Mouse (Mus musculus): ENCODE results near the gene Rac3.
"Not testable (repeated sequence)": the region's sequence is repeated elsewhere in the genome, so short reads cannot be mapped to it uniquely, and the experiment has no call there.

Rac3 gene

GRCm38 (mm10) chr11:120721124-120722066 is at the start of gene Rac3:
Gene Rac3 (plus strand): TSS chr11:120721470.
- DNase-seq (ENCODE audit: low read depth), result no peak

- DNase-seq (ENCODE audit: low read depth), result peak; percentile 85
Observed at GRCm38 (mm10) chr11:120672687-120673593, 48.3 kb upstream of the Rac3 start, which contains the start of gene Aspscr1. Gene Aspscr1 (plus strand): TSS chr11:120672973.

- DNase-seq (ENCODE audit: low read depth), result no peak
Observed at GRCm38 (mm10) chr11:120673594-120674122, 47.6 kb upstream of the Rac3 start.

- not testable (repeated sequence) for DNase-seq (ENCODE audit: low read depth)
Observed at GRCm38 (mm10) chr11:120675875-120676274, 45.4 kb upstream of the Rac3 start.

- DNase-seq (ENCODE audit: low read depth), result no peak
Observed at GRCm38 (mm10) chr11:120676951-120677350, 44.3 kb upstream of the Rac3 start.

- no peak for DNase-seq (ENCODE audit: low read depth)
Observed at GRCm38 (mm10) chr11:120679909-120680308, 41.4 kb upstream of the Rac3 start.

GRCm38 (mm10) chr11:120682683-120683082 is 38.6 kb upstream of the Rac3 start:
- no peak for DNase-seq (ENCODE audit: low read depth)

- no peak for DNase-seq (ENCODE audit: low read depth)
Observed at GRCm38 (mm10) chr11:120683536-120683935, 37.7 kb upstream of the Rac3 start.

GRCm38 (mm10) chr11:120684086-120684485 is 37.2 kb upstream of the Rac3 start:
- DNase-seq (ENCODE audit: low read depth), result no peak

- DNase-seq (ENCODE audit: low read depth), result no peak
Observed at GRCm38 (mm10) chr11:120684660-120685059, 36.6 kb upstream of the Rac3 start.

GRCm38 (mm10) chr11:120686650-120687272 is 34.5 kb upstream of the Rac3 start:
- no peak for DNase-seq (ENCODE audit: low read depth)

GRCm38 (mm10) chr11:120689365-120689764 is 31.9 kb upstream of the Rac3 start:
- DNase-seq (ENCODE audit: low read depth), result no peak

- DNase-seq (ENCODE audit: low read depth), result no peak
Observed at GRCm38 (mm10) chr11:120692471-120693011, 28.7 kb upstream of the Rac3 start.

- DNase-seq (ENCODE audit: low read depth), result no peak
Observed at GRCm38 (mm10) chr11:120693461-120693860, 27.8 kb upstream of the Rac3 start.

- DNase-seq (ENCODE audit: low read depth), result no peak
Observed at GRCm38 (mm10) chr11:120695184-120695583, 26.1 kb upstream of the Rac3 start.

- no peak for DNase-seq (ENCODE audit: low read depth)
Observed at GRCm38 (mm10) chr11:120695641-120696040, 25.6 kb upstream of the Rac3 start.

- DNase-seq (ENCODE audit: low read depth), result no peak
Observed at GRCm38 (mm10) chr11:120696568-120696967, 24.7 kb upstream of the Rac3 start.

GRCm38 (mm10) chr11:120697741-120698140 is 23.5 kb upstream of the Rac3 start:
- DNase-seq (ENCODE audit: low read depth), result peak; percentile 96

GRCm38 (mm10) chr11:120703696-120704454 is 17.4 kb upstream of the Rac3 start:
- DNase-seq (ENCODE audit: low read depth), result peak; percentile 48

GRCm38 (mm10) chr11:120704486-120705325 is 16.6 kb upstream of the Rac3 start:
- DNase-seq (ENCODE audit: low read depth), result no peak
